Mouse (Mus musculus) midbrain, embryonic 12.5 days (tissue): ENCODE results near the gene Ebf1. TPM values are rescaled to one million over a fixed set of nuclear protein-coding genes. Genes with fewer than 3 reads are reported as not detected.

Experiments
- ATAC-seq: fragments of 200-750 bp; cut with Nextera tagmentation; 2 replicates; pipeline ENCODE4 v1.8.0; 2017; ENCODE audit warnings: low read depth, moderate TSS enrichment, moderate library complexity; ENCODE audit not compliant: low FRiP score
- H3K27ac ChIP-seq: fragments of 300-500 bp; sonication (generic); replicated peaks from 2 replicates; pipeline ENCODE4 v1.5.1; 2016; ENCODE audit warnings: mild to moderate bottlenecking
- H3K27me3 ChIP-seq: fragments of 300-500 bp; sonication (generic); 2 replicates; pipeline ENCODE4 v1.6.1; 2016; ENCODE audit warnings: mild to moderate bottlenecking
- H3K36me3 ChIP-seq: fragments of 300-500 bp; sonication (generic); 2 replicates; pipeline ENCODE4 v1.6.1; 2016
- H3K4me1 ChIP-seq: fragments of 300-500 bp; sonication (generic); 2 replicates; pipeline ENCODE4 v1.6.1; 2016
- H3K4me2 ChIP-seq: fragments of 300-500 bp; sonication (generic); replicated peaks from 2 replicates; pipeline ENCODE4 v1.6.1; 2016; ENCODE audit warnings: mild to moderate bottlenecking, moderate library complexity
- H3K4me3 ChIP-seq: fragments of 300-500 bp; sonication (generic); 2 replicates; pipeline ENCODE4 v1.5.1; 2016; ENCODE audit warnings: mild to moderate bottlenecking
- H3K9ac ChIP-seq: fragments of 300-500 bp; sonication (generic); replicated peaks from 2 replicates; pipeline ENCODE4 v1.6.1; 2016; ENCODE audit warnings: mild to moderate bottlenecking, moderate library complexity
- H3K9me3 ChIP-seq: fragments of 300-500 bp; sonication (generic); 2 replicates; pipeline ENCODE4 v1.6.1; 2016; ENCODE audit warnings: mild to moderate bottlenecking
- WGBS: fragments of 180-500 bp; shearing (Covaris S2); methylation state at CpG from one replicate; pipeline ENCODE4 v1.1.7; 2016; 5-methylcytosine and 5-hydroxymethylcytosine counted together
- polyA plus RNA-seq: library from polyadenylated mRNA; unstranded; fragments of >200 nt; fragmentation: Nextera tagmentation; extraction: Ambion mirVana; gene quantifications from 2 replicates; pipeline ENCODE4 v1.2.1, GENCODE M21; 2016

The Ebf1 gene
- polyA plus RNA-seq, 1 experiment from 2014 or later = 89.6 TPM

DNA sequence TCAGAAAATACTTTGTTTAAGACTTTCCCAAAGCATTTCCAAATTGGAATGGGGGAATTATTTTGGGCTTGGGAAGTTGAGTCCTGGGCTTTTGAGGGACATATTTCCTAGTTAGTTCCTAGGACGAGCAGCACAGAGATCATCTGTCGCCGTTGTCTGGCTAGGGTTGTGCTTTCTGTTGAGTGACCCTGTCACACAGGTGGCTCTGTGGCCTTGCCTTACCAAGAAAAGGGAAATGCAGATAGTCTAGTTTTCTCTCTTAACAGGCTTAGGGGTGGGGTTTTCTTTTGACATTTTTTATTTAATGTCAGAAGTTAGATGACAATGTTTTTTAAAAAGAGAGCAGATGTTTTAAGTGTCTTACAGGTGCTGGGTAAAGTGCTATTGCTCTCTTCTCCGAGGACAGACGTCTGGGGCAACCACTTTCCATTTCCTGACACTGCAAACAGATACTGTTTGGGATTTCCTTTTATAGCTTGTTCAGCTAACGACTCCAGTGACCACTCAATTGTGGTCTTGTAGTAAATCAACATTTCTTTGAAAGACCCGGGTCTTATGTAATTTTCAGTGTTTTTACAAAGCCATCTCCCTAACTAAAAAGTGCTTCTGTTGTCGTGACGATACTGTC is 264.1 kb downstream of the Ebf1 start:
- Histone ChIP-seq H3K27ac (no peak overlapping the region), H3K4me3 (no peak overlapping the region), H3K9me3 (no peaks in the 10 kb centered on the region), H3K36me3 (no peaks in the 10 kb centered on the region), H3K9ac (no peak overlapping the region), H3K27me3 (no peaks in the 10 kb centered on the region), H3K4me1 (peaks cover 4% of the 10 kb centered on the region; the same call in 1 of the 2 replicates), H3K4me2 (no peak overlapping the region)
- ATAC-seq = no peak
- WGBS = 76% methylated on average over 9 of the region's 9 CpGs

DNA sequence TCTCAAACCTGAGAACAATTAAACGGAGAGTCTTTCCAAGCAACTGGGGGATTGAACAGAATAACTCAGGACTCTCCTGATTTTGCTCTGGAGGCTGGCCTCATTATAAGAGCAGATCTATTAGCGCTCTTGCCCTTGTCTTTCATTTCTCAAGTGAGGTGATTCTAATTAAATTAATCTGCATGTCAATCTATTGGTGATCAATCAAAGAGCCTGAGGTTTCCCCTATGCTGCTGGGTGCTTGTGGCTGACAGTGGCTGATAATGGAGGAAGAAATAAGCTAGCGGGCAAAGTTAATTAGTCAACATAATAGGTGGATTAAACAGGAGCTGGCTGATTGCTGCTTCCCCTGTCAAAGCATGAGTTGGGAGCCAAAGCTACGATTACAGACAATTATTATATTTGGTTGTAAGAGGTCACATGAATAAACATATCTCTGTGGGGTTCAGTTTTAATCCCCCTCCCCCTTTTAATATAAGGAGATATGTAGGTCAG is 265.4 kb downstream of the Ebf1 start:
- WGBS = 43% methylated on average over 4 of the region's 4 CpGs
- Histone ChIP-seq H3K9ac (no peak overlapping the region), H3K9me3 (no peaks in the 10 kb centered on the region)

DNA sequence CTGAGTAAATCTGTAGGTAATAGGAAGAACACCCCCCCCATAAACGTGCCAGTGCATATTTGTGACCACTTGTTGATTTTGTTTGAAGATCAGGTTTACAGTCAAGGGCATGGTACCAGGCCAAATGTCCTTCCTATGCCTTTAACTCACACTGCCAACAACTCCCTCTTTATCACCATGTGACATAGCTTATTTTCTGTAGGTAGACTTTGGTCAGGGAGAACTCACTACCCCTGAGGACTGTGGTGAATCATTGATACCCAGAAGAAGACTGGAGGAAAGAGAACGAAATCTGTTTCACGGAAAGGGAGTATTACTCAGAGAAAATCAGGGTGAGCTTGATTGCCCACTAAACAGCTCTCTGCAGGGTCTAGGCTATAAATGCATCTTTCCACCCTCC is 267.2 kb downstream of the Ebf1 start:
- ATAC-seq = no peak
- H3K4me3 ChIP-seq = no peak overlapping the region
- 82% methylated on average over 3 of the region's 3 CpGs for WGBS

More for the DNA sequence above, 265.4 kb downstream of the Ebf1 start:
- no peak for ATAC-seq
- Histone ChIP-seq H3K4me2 (no peak overlapping the region), H3K36me3 (no peaks in the 10 kb centered on the region), H3K27me3 (no peaks in the 10 kb centered on the region), H3K4me1 (peaks cover 4% of the 10 kb centered on the region; the same call in 1 of the 2 replicates), H3K27ac (no peak overlapping the region), H3K4me3 (no peak overlapping the region)

DNA sequence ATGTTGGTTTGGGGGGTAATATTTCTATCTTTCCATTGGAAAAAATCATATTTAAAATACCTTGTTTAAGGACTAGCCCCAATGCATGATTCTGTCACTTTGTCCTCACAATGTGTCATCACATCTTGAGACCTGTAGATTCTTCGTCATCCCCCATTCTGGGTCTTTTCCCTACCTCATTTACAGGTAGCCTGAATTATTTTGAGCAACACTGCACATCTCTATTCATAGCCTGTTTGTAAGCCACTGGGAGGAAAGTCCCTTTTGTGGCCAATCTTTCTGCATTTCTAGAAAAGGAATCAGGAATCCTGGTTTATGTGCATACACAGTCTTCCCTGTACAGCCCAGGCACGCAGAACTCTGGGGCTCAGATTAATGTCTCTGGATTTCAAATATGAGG is 269.8 kb downstream of the Ebf1 start:
- ATAC-seq = no peak
- Histone ChIP-seq H3K27ac (no peak overlapping the region), H3K9ac (no peak overlapping the region), H3K4me3 (no peak overlapping the region), H3K36me3 (no peaks in the 10 kb centered on the region), H3K27me3 (no peaks in the 10 kb centered on the region), H3K4me1 (peaks cover 14% of the 10 kb centered on the region), H3K9me3 (no peaks in the 10 kb centered on the region), H3K4me2 (no peak overlapping the region)
- 96% methylated on average over 2 of the region's 2 CpGs for WGBS

More for the DNA sequence above, 267.2 kb downstream of the Ebf1 start:
- no peak overlapping the region for H3K4me2 ChIP-seq
- H3K9ac ChIP-seq = no peak overlapping the region
- H3K36me3 ChIP-seq = no peaks in the 10 kb centered on the region
- H3K4me1 ChIP-seq = peaks cover 4% of the 10 kb centered on the region; the same call in 1 of the 2 replicates
- H3K9me3 ChIP-seq = no peaks in the 10 kb centered on the region
- H3K27me3 ChIP-seq = no peaks in the 10 kb centered on the region
- H3K27ac ChIP-seq = no peak overlapping the region

DNA sequence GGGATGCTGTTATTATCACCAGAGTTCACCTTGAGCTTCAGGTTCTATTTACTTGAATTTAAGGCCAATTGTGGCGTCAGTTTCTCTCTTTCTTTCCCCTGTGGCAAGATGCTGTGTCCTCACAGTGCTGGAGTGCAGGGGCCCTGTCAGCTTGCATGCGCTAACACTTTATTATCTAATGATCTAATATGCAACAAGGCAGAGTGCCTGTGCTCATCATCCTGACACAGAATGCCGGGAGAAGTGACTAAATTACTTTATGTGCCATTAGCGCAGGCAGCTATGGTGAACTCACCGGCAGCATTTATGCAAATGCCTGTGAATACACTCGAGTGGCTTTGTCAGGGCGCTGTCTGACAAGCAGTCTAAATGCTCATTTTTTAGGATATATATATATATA is 270.6 kb downstream of the Ebf1 start:
- no peak for ATAC-seq
- Histone ChIP-seq H3K4me3 (no peak overlapping the region), H3K9ac (no peak overlapping the region), H3K4me2 (no peak overlapping the region), H3K36me3 (no peaks in the 10 kb centered on the region), H3K4me1 (peaks cover 11% of the 10 kb centered on the region; the same call in 1 of the 2 replicates), H3K9me3 (no peaks in the 10 kb centered on the region), H3K27ac (0 out of 2 replicates have a peak overlapping the region, but pooled peaks have one; percentile 1), H3K27me3 (no peaks in the 10 kb centered on the region)
- WGBS = 80% methylated on average over 7 of the region's 7 CpGs

DNA sequence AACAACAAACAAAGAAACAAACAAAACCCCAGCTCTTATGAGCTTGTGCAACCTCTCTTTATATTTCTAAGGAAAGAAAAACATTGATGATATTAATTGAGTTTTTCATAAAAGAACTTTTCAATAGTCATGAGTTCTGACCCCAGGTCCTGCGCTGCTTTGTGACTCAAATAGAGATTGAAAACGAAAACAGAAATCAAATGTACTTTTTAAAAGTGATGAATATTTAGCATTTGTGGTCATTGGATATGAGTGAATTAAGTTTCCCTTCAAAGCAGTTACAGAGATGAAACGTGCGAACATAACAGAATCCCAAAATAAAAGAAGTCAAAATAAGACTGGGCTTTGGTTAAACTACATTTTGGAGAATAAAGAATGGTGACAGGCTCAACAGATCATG is 271.3 kb downstream of the Ebf1 start:
- Histone ChIP-seq H3K4me1 (peaks cover 11% of the 10 kb centered on the region; the same call in 1 of the 2 replicates), H3K36me3 (no peaks in the 10 kb centered on the region), H3K4me3 (no peak overlapping the region), H3K9ac (no peak overlapping the region), H3K9me3 (no peaks in the 10 kb centered on the region), H3K27me3 (no peaks in the 10 kb centered on the region), H3K4me2 (no peak overlapping the region), H3K27ac (no peak overlapping the region)
- WGBS = 89% methylated on average over 4 of the region's 4 CpGs
- ATAC-seq = no peak

DNA sequence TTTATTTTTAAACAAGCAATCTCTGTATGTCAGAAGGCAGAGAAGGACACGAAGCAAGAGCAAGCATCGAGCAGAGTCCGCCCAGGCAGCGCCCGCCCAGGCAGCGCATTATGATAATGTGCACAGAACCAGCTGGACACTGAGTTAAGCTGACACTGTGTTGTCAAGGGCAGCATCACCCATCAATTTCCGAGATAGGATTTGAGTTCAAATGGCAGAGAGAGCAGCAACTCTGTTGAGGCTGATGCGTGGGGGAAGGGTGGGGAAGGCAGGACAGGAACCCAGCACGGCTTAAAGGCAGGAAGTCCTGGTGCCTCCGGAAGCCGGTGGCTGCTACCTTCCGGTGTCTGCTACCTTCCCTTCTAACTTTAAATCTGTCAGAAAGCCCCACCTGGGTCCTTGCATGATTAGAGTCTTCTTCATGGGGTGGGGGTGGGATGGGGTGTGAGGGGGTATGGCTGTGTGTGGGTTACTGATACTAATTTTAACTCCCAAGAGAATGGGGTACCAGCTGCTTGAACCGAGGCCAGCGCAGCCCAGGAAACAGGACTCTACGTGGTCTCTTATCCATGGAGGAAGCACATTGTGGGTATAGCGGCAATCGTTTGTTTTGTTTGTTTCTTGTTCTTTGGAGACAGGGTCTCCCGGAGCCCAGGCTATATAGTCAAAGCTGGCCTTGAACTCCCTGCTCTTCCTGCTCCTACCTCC is 275.9 kb downstream of the Ebf1 start:
- H3K9ac ChIP-seq = no peak overlapping the region
- ATAC-seq = peak; percentile 83
- H3K9me3 ChIP-seq = no peaks in the 10 kb centered on the region
- no peaks in the 10 kb centered on the region for H3K27me3 ChIP-seq
- no peaks in the 10 kb centered on the region for H3K36me3 ChIP-seq
- peak overlapping the region; percentile 17; the same call in 1 of the 2 replicates for H3K4me2 ChIP-seq
- WGBS = 53% methylated on average over 18 of the region's 18 CpGs
- H3K4me3 ChIP-seq = no peak overlapping the region
- H3K4me1 ChIP-seq = peaks cover 17% of the 10 kb centered on the region; the same call in 1 of the 2 replicates
- H3K27ac ChIP-seq = peak overlapping the region; percentile 43

DNA sequence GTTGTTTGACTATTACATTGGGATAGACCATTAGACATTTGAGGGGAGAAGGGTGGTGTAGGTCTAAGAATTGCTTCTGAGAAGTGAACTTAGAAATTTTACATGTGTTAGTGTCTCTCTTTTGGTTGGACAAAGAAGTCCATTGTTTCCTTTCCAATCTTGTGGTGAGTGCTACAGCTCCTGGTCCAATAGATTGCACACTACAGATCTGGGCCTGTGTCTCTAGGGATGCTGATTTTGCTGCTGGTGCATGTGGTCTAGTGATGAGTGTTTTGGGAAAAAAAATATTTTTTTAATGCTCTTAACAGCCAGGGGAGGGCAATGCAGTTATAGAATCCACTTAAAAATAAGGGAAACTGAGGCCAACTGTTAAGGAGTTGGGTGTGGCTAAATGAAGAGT is 276.9 kb downstream of the Ebf1 start:
- Histone ChIP-seq H3K36me3 (no peaks in the 10 kb centered on the region), H3K4me3 (no peak overlapping the region), H3K27me3 (0 out of 2 replicates have a peak, but pooled peaks cover 5% of the 10 kb centered on the region), H3K4me1 (peaks cover 18% of the 10 kb centered on the region), H3K27ac (no peak overlapping the region), H3K9me3 (no peaks in the 10 kb centered on the region), H3K9ac (no peak overlapping the region), H3K4me2 (no peak overlapping the region)
- ATAC-seq = no peak

DNA sequence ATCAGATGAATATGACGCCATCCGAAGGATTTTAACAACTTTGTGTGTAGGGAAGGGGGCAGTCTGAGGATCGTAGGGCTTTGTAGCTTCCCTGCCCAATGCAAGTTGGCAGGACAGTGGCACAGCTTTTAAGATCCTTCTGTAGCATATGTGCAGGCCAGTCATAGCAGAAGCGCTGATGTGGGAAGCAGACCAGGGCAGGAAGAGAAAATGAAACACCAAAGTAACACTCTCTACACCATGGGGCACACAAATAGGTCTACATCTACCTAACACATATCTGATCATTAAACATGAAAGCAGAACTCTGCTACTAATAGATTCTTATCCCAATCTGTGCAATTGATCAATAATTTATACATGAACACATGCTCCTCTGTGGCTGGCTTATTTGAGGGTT is 277.7 kb downstream of the Ebf1 start:
- 96% methylated on average over 4 of the region's 4 CpGs for WGBS
- Histone ChIP-seq H3K36me3 (no peaks in the 10 kb centered on the region), H3K4me1 (peaks cover 26% of the 10 kb centered on the region), H3K27me3 (0 out of 2 replicates have a peak, but pooled peaks cover 5% of the 10 kb centered on the region), H3K4me3 (no peak overlapping the region), H3K4me2 (no peak overlapping the region), H3K9me3 (no peaks in the 10 kb centered on the region), H3K27ac (no peak overlapping the region), H3K9ac (no peak overlapping the region)
- ATAC-seq = no peak

DNA sequence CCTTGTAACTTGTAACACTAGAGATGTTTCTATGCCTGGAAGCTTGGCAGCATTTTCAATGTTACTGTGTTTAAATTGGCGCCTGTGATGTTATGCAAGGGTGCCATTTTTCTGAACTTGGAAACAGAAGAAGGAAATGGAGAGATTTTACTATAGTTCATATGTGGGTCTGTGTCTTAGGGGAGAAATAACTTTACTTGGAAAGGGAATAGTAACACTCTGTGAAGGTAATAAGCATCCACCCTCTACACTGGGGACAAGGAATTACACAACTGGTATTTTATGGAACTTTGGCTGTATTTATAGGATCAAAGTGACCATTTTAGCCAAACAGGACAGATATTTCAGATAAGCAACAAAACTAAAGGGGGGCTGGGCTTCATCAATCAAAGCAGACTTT is 278.8 kb downstream of the Ebf1 start:
- ATAC-seq = no peak
- Histone ChIP-seq H3K9me3 (no peaks in the 10 kb centered on the region), H3K4me3 (no peak overlapping the region), H3K4me2 (no peak overlapping the region), H3K36me3 (no peaks in the 10 kb centered on the region), H3K9ac (no peak overlapping the region), H3K4me1 (peaks cover 37% of the 10 kb centered on the region), H3K27ac (no peak overlapping the region), H3K27me3 (0 out of 2 replicates have a peak, but pooled peaks cover 5% of the 10 kb centered on the region)
- WGBS = 94% methylated on average over 1 of the region's 1 CpGs

DNA sequence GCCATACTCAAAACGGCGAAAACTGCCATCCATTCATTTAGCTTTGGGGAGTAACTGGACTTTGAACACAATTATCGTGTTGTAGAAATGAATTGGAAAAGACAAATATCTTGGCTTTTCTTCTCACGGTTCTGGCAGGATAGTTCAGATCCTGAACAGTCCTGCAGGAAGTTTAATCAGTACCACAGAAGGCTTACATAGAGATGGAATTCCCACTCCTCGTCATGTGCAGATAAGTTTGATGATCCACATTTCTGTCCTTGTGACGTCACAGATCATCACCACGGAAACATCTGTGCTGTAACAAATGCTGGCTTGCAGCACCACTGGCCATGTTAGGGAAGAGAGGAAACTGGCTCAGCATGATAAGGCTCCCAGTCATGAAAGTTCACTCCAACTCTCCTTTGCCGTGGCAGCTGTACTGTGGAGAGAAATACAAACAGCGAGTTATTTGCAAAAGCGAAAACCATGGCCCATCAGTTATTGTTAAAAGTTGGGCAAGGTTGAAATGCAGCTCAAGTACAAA is 280.1 kb downstream of the Ebf1 start:
- Histone ChIP-seq H3K9me3 (no peaks in the 10 kb centered on the region), H3K36me3 (no peaks in the 10 kb centered on the region), H3K9ac (no peak overlapping the region), H3K4me2 (no peak overlapping the region), H3K4me3 (no peak overlapping the region), H3K27me3 (0 out of 2 replicates have a peak, but pooled peaks cover 8% of the 10 kb centered on the region), H3K4me1 (peaks cover 38% of the 10 kb centered on the region), H3K27ac (no peak overlapping the region)
- no peak for ATAC-seq
- 74% methylated on average over 10 of the region's 10 CpGs for WGBS

DNA sequence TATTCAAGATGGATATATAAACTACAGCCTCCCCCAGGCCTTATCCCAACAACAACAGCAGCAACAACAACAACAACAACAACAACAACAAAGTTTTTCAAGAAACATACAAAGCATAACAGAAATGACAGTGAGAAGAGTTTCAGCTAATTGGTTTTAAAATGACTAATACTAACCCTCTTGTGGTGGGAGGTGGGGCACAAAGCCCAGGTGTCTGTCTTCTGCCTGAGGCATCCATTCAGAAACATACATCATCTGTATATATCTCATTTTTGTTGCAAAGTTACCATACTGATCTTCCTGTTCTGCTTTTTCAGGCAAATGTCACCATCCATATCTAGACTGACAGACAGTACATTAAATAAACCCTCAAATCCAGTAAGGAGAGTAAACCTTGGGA is 282.4 kb downstream of the Ebf1 start:
- no peak overlapping the region for H3K4me2 ChIP-seq
- H3K36me3 ChIP-seq = no peaks in the 10 kb centered on the region
- no peak for ATAC-seq
- H3K9ac ChIP-seq = no peak overlapping the region
- 0 out of 2 replicates have a peak, but pooled peaks cover 8% of the 10 kb centered on the region for H3K27me3 ChIP-seq
- H3K27ac ChIP-seq = peak overlapping the region; percentile 81
- no peak overlapping the region for H3K4me3 ChIP-seq
- no peaks in the 10 kb centered on the region for H3K9me3 ChIP-seq
- peaks cover 46% of the 10 kb centered on the region for H3K4me1 ChIP-seq
